Comparison of ENCODE assay signal across 12 mouse cellular contexts in the genomic region with DNA sequence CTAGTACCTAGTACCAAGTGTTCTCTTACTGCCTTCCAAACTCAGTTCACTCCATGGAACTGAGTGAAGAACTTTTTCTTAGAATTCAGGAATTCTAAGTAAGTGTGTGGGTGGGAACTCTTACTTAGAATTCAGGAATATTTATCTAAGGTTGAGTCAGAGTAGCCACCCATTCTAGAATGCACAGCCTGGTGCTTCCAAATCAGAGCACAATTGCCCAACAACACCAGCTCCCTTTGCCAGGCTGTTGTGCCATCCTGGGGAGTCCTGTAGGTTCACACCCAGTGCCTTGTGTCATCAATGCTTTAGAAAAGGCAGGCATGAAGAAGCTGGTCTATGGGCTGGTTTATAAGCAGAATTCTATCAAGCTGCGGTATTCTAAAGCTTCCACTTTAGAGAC.
DNase-seq lines count a peak whose midpoint lies in the region; ATAC-seq lines count a peak whose summit lies in the region.
"Had no signal": no experiment of that assay in that cellular context is flagged by ENCODE, and none has a peak within 500 bp of the region (broad histone marks: within the 10 kb centered on the region; RNA-seq: fewer than 3 reads in every experiment).

No protein-coding gene starts in this region.

- ATAC-seq in lung, embryonic 16.5 days (ENCODE audit: low read depth), result peak; percentile 38; the same call in 1 of the 2 replicates

- peaks cover 2% of the 10 kb centered on the region; the same call in 1 of the 2 replicates for H3K4me1 ChIP-seq in lung, embryonic 16.5 days (replicated peaks; ENCODE audit: control insufficient read depth, insufficient read depth, low read length)

- no peaks in the 10 kb centered on the region for H3K27me3 ChIP-seq in lung, embryonic 16.5 days (ENCODE audit: control insufficient read depth, insufficient read depth, low read depth, low read length)

- H3K27ac ChIP-seq in lung, embryonic 16.5 days (ENCODE audit: low read length), result 0 out of 2 replicates have a peak overlapping the region, but pooled peaks have one; percentile 7
- H3K27ac ChIP-seq: kidney, postnatal 0 days had no signal

- H3K4me3 ChIP-seq in lung, embryonic 16.5 days (ENCODE audit: low read length), result no peak overlapping the region

- no peaks in the 10 kb centered on the region for H3K36me3 ChIP-seq in lung, embryonic 16.5 days (ENCODE audit: control insufficient read depth, insufficient read depth, low read length)

- peak; percentile 69 for DNase-seq in adrenal gland, adult 8-10 months
- no peak for DNase-seq in adrenal gland, adult 18-20 months (ENCODE audit: low spot score in 2 of 2)
- no peak for DNase-seq in lung, postnatal 14 days
- peak; percentile 70 for DNase-seq in adrenal gland, postnatal 14 days
- peak; percentile 64 for DNase-seq in lung, postnatal 36 days
- DNase-seq in cerebellum, adult 9-10 months, result no peak
- no peak for DNase-seq in urinary bladder, postnatal 10 days (ENCODE audit: low spot score)
- DNase-seq: heart, postnatal 36 days; thymus, postnatal 14 days had no signal

- H3K4me2 ChIP-seq in lung, embryonic 16.5 days (ENCODE audit: low read depth, low read length), result no peak overlapping the region
- H3K4me2 ChIP-seq: heart, embryonic 11.5 days had no signal

- 83% methylated on average over 1 of the region's 1 CpGs for WGBS in lung, embryonic 16.5 days

- no peak overlapping the region for H3K9ac ChIP-seq in lung, embryonic 16.5 days (ENCODE audit: low read length)

- no peaks in the 10 kb centered on the region for H3K9me3 ChIP-seq in lung, embryonic 16.5 days (ENCODE audit: control insufficient read depth, low read length)

Comparison
In these comparisons a context has a peak if more than half of its experiments do, and no peak if none do; other contexts are left out.
1. DNase-seq: peak in adrenal gland, adult 8-10 months (single experiment), adrenal gland, postnatal 14 days (single experiment) and lung, postnatal 36 days (single experiment); none in adrenal gland, adult 18-20 months (0 of 2), lung, postnatal 14 days (single experiment), cerebellum, adult 9-10 months (single experiment) and urinary bladder, postnatal 10 days (single experiment).